Mouse (Mus musculus): Measurements from ENCODE around the gene Rwdd2b.

The Rwdd2b gene

DNA sequence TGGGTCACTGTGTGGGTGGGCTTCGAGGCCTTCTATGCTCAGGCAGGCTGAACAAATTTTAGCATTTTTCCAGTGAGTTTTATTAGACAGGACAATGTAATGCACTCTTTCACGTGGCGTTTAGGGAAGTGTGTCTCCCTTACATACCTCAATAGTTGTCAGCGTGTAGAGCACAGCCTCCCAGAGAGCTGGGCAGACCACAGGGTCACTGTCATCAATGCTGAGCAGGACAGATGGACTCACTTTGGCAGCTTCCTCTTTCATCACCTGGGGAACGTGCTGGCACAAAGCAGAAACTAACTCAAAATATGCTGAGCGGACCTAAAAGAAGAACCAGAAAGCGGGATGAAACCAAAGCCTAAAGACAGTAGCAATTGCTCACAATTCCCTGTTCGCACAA lies 19.7 kb downstream of the Rwdd2b start:
- DNase-seq (ENCODE audit: low read depth, low spot score): peak; percentile 31

- peak; percentile 76 for DNase-seq (ENCODE audit: low read depth, low spot score)
Measured at GRCm38 (mm10) chr16:87405001-87405400, 35.4 kb downstream of the Rwdd2b start.

DNA sequence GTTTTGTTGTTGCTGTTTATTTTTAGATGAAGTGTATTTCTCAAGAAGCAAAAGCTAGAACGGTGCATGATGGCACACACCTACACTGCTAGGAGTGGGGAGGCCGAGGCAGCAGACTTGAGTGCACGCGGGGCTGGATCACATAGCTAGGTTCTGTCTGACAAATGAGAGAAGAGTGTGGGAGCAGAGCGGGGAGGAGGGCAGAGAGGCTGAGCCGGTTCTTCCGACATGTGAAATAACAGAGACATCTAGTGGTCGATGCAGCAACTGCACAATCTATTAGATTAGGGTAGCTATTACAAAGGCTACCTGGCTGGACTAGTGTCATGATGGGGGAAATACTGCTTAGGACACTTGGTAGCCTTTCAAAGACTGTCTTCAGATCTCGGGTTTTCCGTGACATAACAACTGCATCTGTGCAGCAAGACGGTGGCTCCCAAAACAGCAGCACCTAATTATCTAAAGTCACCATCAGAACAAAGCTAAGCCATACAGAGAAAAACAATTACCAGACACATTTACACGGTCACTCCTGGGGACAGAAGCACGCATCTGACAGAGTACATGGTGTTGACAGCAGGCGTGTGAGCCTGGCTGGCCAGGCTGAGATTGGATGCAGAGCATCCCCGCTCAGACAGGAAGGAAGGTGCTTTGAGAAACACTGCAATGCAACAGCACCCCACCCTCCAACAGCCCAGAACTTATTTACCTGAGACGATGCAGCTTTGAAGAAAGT lies 46.4 kb downstream of the Rwdd2b start:
- peak; percentile 64 for DNase-seq (ENCODE audit: low read depth, low spot score)

GRCm38 (mm10) chr16:87387444-87387977 lies 52.9 kb downstream of the Rwdd2b start:
- DNase-seq (ENCODE audit: low read depth, low spot score): no peak

DNA sequence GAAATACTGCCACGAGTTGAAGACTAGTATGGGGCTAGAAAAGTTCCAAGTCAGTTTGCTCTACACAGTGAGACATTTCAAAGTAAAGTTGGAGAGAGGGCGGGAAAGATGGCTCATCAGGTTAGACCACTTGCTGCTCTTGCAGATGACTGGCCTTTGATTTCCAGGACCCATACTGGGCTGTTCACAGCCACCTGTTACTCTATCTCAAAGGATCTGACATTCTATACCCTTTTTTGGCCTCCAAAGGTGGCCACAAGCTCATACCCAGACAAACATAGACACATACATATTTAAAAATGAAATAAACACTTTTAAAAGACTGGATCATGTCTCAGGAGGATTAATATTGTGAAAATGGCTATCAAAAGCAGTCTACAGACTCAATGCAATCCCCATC lies 56.0 kb downstream of the Rwdd2b start:
- no peak for DNase-seq (ENCODE audit: low read depth, low spot score)

All from A20 (cell line).